Mouse (Mus musculus): ENCODE measurements around the gene Rps19. TPM values are rescaled to one million over a fixed set of nuclear protein-coding genes. Genes with fewer than 3 reads are reported as not detected.

The Rps19 gene
- polyA plus RNA-seq, 1 experiment from 2014 or later = 1,089 TPM

DNA sequence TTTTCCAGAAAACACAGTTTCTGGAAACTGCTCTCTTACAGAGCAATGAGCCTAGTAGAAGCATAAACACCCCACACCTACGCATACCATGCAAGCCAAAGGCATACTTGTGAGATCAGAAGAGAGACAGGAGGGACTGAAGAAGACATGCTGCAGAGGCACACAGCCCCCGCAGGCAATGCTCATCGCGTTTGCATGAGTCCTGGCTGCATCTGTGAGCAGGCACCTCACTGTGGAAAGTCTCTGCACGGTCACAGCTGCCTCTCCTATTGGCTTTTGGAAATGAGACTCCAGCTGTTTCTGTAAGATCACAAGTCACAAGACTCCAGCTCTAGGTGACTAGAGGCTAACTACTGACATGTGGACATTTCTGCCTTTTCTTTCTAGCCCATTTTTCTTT is 34.0 kb upstream of the Rps19 start:
- H3K27ac ChIP-seq (ENCODE audit: low read depth, low read length) = no peak overlapping the region
- H3K27me3 ChIP-seq (replicated peaks; ENCODE audit: control insufficient read depth, insufficient read depth, low read length) = no peaks in the 10 kb centered on the region
- ATAC-seq = no peak
- no peaks in the 10 kb centered on the region for H3K36me3 ChIP-seq (ENCODE audit: control insufficient read depth, insufficient read depth, low read length)
- H3K4me2 ChIP-seq (ENCODE audit: low read length) = no peak overlapping the region
- WGBS = 15% methylated on average over 5 of the region's 5 CpGs
- no peak overlapping the region for H3K4me3 ChIP-seq (ENCODE audit: low read length)
- H3K9me3 ChIP-seq (ENCODE audit: control insufficient read depth, low read length) = no peaks in the 10 kb centered on the region
- no peaks in the 10 kb centered on the region for H3K4me1 ChIP-seq (ENCODE audit: control insufficient read depth, insufficient read depth, low read depth, low read length)
- no peak overlapping the region for H3K9ac ChIP-seq (ENCODE audit: low read depth, low read length)

DNA sequence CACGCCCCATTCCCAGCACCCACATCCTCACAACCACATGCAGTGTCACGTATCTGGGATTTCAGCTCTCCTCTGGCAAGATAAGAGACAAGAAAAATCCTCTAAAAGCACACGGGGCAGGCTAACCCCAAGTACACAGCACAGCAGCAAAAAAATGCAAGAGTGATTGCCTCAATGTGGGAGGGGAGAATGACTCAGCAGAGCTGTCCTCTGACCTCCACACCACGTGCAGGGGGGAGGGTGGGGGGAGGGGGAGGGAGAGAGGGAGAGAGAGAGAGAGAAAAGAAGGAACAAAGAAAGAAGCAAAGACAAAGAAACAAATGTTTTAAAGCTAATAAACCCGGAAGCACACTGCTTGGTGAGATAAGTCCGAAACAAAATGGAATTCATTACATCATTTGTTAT is 33.3 kb upstream of the Rps19 start:
- no peak for ATAC-seq
- Histone ChIP-seq H3K9me3 (ENCODE audit: control insufficient read depth, low read length) (no peaks in the 10 kb centered on the region), H3K4me2 (ENCODE audit: low read length) (no peak overlapping the region), H3K4me1 (ENCODE audit: control insufficient read depth, insufficient read depth, low read depth, low read length) (no peaks in the 10 kb centered on the region), H3K36me3 (ENCODE audit: control insufficient read depth, insufficient read depth, low read length) (no peaks in the 10 kb centered on the region), H3K4me3 (ENCODE audit: low read length) (no peak overlapping the region), H3K27ac (ENCODE audit: low read depth, low read length) (no peak overlapping the region), H3K27me3 (replicated peaks; ENCODE audit: control insufficient read depth, insufficient read depth, low read length) (no peaks in the 10 kb centered on the region), H3K9ac (ENCODE audit: low read depth, low read length) (no peak overlapping the region)
- WGBS = 39% methylated on average over 6 of the region's 6 CpGs

DNA sequence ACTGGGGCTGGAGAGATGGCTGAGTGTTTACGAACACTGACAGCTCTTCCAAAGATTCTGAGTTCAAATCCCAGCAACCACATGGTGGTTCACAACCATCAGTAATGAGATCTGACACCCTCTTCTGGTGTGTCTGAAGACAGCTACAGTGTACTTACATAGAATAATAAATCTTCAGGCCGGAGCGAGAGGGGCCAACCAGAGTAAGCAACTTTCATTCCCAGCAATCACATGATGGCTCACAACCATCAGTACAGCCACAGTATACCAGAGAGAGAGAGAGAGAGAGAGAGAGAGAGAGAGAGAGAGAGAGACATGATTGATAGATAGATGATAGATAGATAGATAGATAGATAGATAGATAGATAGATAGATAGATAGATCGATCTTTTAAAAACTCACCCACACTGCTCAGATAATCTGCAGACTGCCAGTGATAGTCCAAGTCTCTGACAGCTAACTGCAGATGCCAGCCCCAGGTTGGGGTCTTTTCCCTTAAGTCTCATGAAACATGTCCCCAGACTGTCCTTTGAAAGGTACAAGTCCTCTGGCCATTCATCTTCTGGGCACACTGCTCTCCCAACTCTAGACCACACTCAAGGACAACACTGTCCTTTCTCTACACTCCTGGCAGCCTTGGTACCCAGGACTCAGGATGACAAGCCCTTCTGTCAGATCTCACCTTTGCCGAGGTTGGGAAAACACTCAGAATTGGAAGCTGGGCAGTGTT is 32.4 kb upstream of the Rps19 start:
- H3K36me3 ChIP-seq (ENCODE audit: control insufficient read depth, insufficient read depth, low read length) = no peaks in the 10 kb centered on the region
- H3K9me3 ChIP-seq (ENCODE audit: control insufficient read depth, low read length) = no peaks in the 10 kb centered on the region
- no peak overlapping the region for H3K27ac ChIP-seq (ENCODE audit: low read depth, low read length)
- H3K4me3 ChIP-seq (ENCODE audit: low read length) = no peak overlapping the region
- H3K9ac ChIP-seq (ENCODE audit: low read depth, low read length) = no peak overlapping the region
- no peaks in the 10 kb centered on the region for H3K4me1 ChIP-seq (ENCODE audit: control insufficient read depth, insufficient read depth, low read depth, low read length)
- H3K4me2 ChIP-seq (ENCODE audit: low read length) = no peak overlapping the region
- no peaks in the 10 kb centered on the region for H3K27me3 ChIP-seq (replicated peaks; ENCODE audit: control insufficient read depth, insufficient read depth, low read length)
- WGBS = 81% methylated on average over 5 of the region's 5 CpGs
- no peak for ATAC-seq

DNA sequence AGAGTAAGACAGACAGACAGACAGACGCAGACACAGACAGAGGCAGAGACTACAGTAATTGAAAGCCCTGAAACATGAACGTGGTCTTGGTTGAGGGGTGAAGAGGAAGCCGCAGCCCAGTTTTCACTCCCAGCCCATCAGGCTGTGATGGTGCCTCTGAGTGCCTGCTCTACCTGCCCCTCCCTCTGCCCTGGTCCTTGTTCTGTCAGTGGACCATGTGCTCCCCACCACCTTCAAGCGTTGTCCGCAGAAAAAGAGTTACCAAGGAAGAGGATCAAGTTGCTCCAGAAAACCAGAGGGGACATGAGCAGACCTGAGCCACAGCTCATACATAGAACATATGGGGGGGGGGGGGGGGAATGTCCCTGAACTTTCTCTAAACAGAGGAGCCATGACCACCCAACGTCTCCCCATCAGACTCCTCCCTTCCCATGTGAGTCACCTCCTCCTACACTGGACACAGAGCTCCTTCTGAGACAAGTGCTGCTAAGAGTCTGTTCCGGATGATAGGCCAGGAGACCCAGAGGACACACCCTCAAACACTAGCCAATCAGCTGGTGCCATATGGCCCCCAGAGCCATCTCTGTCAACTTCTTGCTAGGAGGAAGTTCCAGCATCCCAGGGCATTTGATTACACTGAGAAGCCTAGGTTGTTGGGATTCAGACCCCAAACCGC is 31.5 kb upstream of the Rps19 start:
- ATAC-seq = no peak
- Histone ChIP-seq H3K27me3 (replicated peaks; ENCODE audit: control insufficient read depth, insufficient read depth, low read length) (no peaks in the 10 kb centered on the region), H3K4me1 (ENCODE audit: control insufficient read depth, insufficient read depth, low read depth, low read length) (no peaks in the 10 kb centered on the region), H3K27ac (ENCODE audit: low read depth, low read length) (no peak overlapping the region), H3K4me3 (ENCODE audit: low read length) (no peak overlapping the region), H3K9me3 (ENCODE audit: control insufficient read depth, low read length) (no peaks in the 10 kb centered on the region), H3K36me3 (ENCODE audit: control insufficient read depth, insufficient read depth, low read length) (no peaks in the 10 kb centered on the region), H3K9ac (ENCODE audit: low read depth, low read length) (no peak overlapping the region), H3K4me2 (ENCODE audit: low read length) (no peak overlapping the region)
- 75% methylated on average over 8 of the region's 8 CpGs for WGBS

DNA sequence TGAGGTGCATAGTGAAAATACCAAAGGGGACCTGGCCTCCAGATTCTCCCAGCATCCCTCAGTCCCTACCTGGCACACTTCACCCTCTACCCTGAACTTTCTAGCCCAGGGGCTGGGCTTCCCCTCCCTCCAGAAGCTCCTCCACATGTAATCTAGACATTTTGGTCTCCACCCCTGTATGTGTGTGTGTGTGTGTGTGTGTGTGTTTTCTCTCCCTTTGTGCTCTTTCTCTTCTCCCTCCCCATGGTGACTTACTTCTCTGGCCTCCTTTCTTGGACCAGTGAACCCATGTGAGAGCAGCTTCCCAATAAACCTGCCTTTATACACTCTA is 31.0 kb upstream of the Rps19 start:
- no peak for ATAC-seq
- no peak overlapping the region for H3K9ac ChIP-seq (ENCODE audit: low read depth, low read length)

DNA sequence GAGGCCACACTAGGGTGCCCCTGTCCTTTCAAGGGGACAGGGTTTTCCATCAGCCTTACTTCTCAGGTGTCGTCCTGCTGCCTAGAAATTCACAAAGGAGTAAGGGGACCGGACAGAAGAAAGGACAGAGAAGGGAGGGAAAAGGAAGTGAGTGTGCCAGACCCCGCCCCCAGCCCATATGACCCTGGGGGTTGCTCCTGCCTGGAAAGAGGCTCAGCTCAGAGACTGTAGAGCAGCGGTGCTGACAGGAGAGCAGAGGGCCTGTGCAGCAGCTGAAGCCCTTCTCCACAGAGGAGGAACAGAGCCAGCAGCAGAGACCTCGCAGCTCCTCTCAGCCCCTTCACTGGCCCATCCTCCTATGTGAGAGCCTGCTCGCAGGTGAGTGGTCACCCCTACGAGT is 30.5 kb upstream of the Rps19 start:
- no peak overlapping the region for H3K27ac ChIP-seq (ENCODE audit: low read depth, low read length)
- H3K4me1 ChIP-seq (ENCODE audit: control insufficient read depth, insufficient read depth, low read depth, low read length) = no peaks in the 10 kb centered on the region
- H3K27me3 ChIP-seq (replicated peaks; ENCODE audit: control insufficient read depth, insufficient read depth, low read length) = no peaks in the 10 kb centered on the region
- H3K9ac ChIP-seq (ENCODE audit: low read depth, low read length) = no peak overlapping the region
- H3K4me3 ChIP-seq (ENCODE audit: low read length) = no peak overlapping the region
- no peaks in the 10 kb centered on the region for H3K9me3 ChIP-seq (ENCODE audit: control insufficient read depth, low read length)
- no peak overlapping the region for H3K4me2 ChIP-seq (ENCODE audit: low read length)
- WGBS = 40% methylated on average over 7 of the region's 7 CpGs
- no peaks in the 10 kb centered on the region for H3K36me3 ChIP-seq (ENCODE audit: control insufficient read depth, insufficient read depth, low read length)
- no peak for ATAC-seq

More for the DNA sequence above, 31.0 kb upstream of the Rps19 start:
- no peak overlapping the region for H3K27ac ChIP-seq (ENCODE audit: low read depth, low read length)
- no peaks in the 10 kb centered on the region for H3K27me3 ChIP-seq (replicated peaks; ENCODE audit: control insufficient read depth, insufficient read depth, low read length)
- no peak overlapping the region for H3K4me2 ChIP-seq (ENCODE audit: low read length)
- H3K4me3 ChIP-seq (ENCODE audit: low read length) = no peak overlapping the region
- H3K36me3 ChIP-seq (ENCODE audit: control insufficient read depth, insufficient read depth, low read length) = no peaks in the 10 kb centered on the region
- H3K4me1 ChIP-seq (ENCODE audit: control insufficient read depth, insufficient read depth, low read depth, low read length) = no peaks in the 10 kb centered on the region
- H3K9me3 ChIP-seq (ENCODE audit: control insufficient read depth, low read length) = no peaks in the 10 kb centered on the region

DNA sequence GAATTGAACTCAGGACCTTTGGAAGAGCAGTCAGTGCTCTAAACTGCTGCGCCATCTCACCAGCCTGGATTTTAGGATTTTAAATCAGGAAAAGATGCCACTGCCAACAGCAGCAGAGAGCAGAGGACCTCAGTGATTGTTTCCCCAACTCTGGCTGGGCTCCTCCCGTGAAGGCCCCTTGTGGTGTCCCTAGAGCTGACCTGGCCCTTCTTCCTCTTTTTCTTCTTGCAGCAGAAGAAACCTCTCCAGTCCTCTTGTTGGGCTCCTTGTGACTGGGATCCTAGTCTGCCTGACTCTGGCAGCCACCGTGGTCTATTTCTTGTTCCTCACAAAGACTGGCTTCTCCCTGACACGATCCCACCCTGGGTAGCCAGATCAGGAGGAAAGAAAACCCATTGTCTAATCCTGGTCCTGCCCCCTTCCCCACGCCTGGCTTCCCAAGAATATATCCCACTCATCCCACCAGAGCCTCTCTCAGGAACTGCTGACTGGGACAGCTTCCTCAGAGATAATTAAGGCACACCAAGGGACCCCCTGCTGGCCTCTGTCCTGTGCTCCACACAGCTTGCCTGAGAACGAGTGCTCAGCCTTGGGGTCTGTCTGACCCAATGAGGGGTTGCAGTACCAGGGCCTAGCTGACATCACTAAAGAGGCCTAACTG is 27.6 kb upstream of the Rps19 start:
- Histone ChIP-seq H3K4me2 (ENCODE audit: low read length) (no peak overlapping the region), H3K4me3 (ENCODE audit: low read length) (no peak overlapping the region), H3K27me3 (replicated peaks; ENCODE audit: control insufficient read depth, insufficient read depth, low read length) (no peaks in the 10 kb centered on the region), H3K9me3 (ENCODE audit: control insufficient read depth, low read length) (no peaks in the 10 kb centered on the region), H3K27ac (ENCODE audit: low read depth, low read length) (no peak overlapping the region), H3K36me3 (ENCODE audit: control insufficient read depth, insufficient read depth, low read length) (no peaks in the 10 kb centered on the region), H3K4me1 (ENCODE audit: control insufficient read depth, insufficient read depth, low read depth, low read length) (no peaks in the 10 kb centered on the region), H3K9ac (ENCODE audit: low read depth, low read length) (no peak overlapping the region)
- ATAC-seq = no peak
- WGBS = 33% methylated on average over 6 of the region's 6 CpGs

DNA sequence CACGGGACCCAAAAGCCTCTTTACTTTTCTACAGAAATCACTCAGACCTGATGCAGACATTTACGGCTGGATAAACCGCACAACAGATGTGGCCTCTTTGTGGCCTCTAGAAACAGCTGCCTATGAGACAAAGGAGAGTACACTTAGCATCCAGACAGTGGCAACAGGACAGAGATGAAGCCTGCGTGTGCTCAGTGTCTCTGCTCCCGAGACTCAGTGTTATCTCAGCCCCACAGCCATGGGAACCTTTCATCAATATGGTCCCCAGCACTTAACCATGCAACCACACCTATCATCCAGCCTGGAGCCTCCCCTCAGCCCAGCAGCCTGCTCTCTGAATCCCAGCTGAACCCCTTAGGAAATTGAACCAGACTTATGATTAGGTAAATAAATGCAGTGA is 24.9 kb upstream of the Rps19 start:
- no peak for ATAC-seq
- Histone ChIP-seq H3K36me3 (ENCODE audit: control insufficient read depth, insufficient read depth, low read length) (no peaks in the 10 kb centered on the region), H3K27ac (ENCODE audit: low read depth, low read length) (no peak overlapping the region), H3K4me3 (ENCODE audit: low read length) (no peak overlapping the region), H3K9ac (ENCODE audit: low read depth, low read length) (no peak overlapping the region), H3K4me2 (ENCODE audit: low read length) (no peak overlapping the region), H3K9me3 (ENCODE audit: control insufficient read depth, low read length) (no peaks in the 10 kb centered on the region), H3K27me3 (replicated peaks; ENCODE audit: control insufficient read depth, insufficient read depth, low read length) (no peaks in the 10 kb centered on the region), H3K4me1 (ENCODE audit: control insufficient read depth, insufficient read depth, low read depth, low read length) (no peaks in the 10 kb centered on the region)
- WGBS = 74% methylated on average over 5 of the region's 5 CpGs

DNA sequence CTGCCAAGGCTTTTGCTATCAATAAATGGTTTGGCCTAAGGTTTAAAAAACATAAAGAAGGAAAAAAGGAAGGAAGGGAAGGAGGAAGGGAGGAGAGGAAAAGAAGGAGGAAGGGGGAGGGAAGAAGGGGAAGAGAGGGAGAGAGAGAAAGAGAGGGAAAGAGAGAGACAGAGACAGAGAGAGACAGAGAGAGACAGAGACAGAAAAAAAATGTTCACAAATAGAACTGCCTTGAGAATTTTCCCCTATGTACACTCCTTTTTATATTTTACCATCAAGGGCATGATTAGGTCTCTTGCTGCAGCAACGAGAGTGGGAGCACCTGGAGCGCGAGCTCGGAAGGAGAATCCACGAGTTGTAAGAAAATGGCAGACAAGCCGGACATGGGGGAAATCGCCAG is 22.3 kb upstream of the Rps19 start, which contains the start of gene Gm9844:
Gene Gm9844 (plus strand): TSS at position 301 of the 400 bp plus-strand sequence.
- WGBS = 89% methylated on average over 7 of the region's 7 CpGs
- Histone ChIP-seq H3K4me3 (ENCODE audit: low read length) (no peak within 1 kb of the TSS), H3K36me3 (ENCODE audit: control insufficient read depth, insufficient read depth, low read length) (no peaks in the 10 kb centered on the region), H3K9me3 (ENCODE audit: control insufficient read depth, low read length) (no peaks in the 10 kb centered on the region), H3K27ac (ENCODE audit: low read depth, low read length) (no peak within 1 kb of the TSS), H3K4me2 (ENCODE audit: low read length) (no peak within 1 kb of the TSS), H3K4me1 (ENCODE audit: control insufficient read depth, insufficient read depth, low read depth, low read length) (no peaks in the 10 kb centered on the region), H3K27me3 (replicated peaks; ENCODE audit: control insufficient read depth, insufficient read depth, low read length) (no peaks in the 10 kb centered on the region; the same call in 1 of the 2 replicates), H3K9ac (ENCODE audit: low read depth, low read length) (no peak within 1 kb of the TSS)
- no peak for ATAC-seq
